Mouse (Mus musculus) activated CD4-positive, CD25-positive, alpha-beta regulatory T cell (primary cell): ENCODE measurements around the gene Pax6. TPM values are rescaled to one million over a fixed set of nuclear protein-coding genes. Genes with fewer than 3 reads are reported as not detected.

Source experiments
- polyA plus RNA-seq, 2 experiments: library from polyadenylated mRNA; unstranded; fragments of 100-300 nt; shearing (Covaris generic); gene quantifications; one replicate each; pipeline ENCODE4 v1.2.1; 2017

Gene Pax6
- under 1 TPM; 0.35 to 0.85 TPM for polyA plus RNA-seq

DNA sequence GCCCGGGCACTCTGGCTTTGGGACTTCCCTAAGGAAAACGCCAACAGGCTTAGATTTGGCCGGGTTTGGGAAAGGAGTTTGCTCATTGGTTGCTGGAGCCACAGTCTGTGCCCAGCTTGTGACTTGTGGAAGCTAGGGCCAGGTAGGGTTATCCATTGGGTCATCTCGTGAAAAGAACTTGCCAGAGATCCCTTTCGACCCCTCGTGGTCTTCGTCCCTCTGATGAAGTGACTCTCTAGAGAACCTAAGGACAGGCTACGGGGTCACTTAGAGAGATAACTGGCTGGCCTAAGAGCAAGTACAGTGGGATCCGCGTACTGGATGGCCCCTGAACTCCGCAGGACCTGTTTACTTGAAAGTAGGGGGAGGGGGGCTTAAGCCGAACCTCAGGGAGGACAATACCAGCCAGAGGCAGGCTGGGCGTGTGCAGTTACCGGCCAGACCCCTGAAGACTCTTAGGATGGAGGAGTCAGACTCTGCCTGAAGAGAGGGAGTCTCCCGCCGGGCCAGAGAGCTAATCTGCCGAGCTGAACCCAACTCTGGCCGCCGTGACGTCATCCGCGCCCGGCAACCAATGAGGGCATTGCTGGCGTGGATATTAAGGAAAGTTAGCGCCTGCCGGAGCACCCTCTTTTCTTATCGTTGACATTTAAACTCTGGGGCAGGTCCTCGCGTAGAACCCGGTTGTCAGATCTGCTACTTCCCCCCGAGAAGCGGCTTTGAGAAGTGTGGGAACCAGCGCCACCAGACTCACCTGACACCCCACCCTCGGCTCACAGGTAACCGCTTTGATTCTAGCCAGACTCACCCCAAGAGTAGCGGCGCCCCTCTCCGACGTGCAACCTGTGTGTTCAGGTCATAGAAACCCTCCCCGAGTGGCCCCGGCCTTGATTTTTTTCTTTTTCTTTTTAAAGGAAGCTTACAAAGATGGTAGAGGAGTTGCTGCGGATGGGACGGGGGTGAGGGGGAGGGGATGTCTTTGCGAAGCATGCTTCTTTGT, at the start of gene Pax6:
Gene Pax6 (plus strand): TSS at position 630 of the 1,000 bp plus-strand sequence.

Other genes starting within 250 kb of the Pax6 start
- 10 to 100 TPM; 16.5 to 18.0 TPM for gene Elp4, start 235.7 kb downstream of the Pax6 start, polyA plus RNA-seq
- 10 to 100 TPM; 74.9 to 75.8 TPM for gene Immp1l, start 235.7 kb downstream of the Pax6 start, polyA plus RNA-seq